Mouse (Mus musculus): ENCODE results near the gene Ssxb2. TPM values are rescaled to one million over a fixed set of nuclear protein-coding genes. Genes with fewer than 3 reads are reported as not detected.

The Ssxb2 gene
- not detected in 2 replicates for polyA plus RNA-seq (2012)

DNA sequence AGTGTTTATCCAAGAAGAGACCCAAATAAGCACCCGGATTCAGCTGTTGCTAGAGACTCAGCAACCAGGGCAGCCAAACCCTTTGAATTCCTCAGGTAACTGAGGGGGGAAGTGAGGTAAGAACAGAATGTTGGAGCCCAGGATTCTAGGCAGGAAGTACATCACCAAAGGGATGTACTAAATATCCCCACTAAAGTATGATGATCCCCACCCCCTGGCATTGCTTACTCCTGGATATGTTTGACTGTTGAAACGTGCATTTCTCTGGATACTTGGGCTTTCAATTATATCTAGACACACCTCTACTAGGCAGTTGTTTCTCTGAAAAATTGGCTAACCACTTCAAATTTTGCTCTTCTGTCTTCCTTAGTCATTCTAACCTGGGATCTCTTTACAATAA is at the start of gene Ssxb2:
TSS of gene Ssxb2 (minus strand) at position 101 of the 400 bp plus-strand sequence.

DNA sequence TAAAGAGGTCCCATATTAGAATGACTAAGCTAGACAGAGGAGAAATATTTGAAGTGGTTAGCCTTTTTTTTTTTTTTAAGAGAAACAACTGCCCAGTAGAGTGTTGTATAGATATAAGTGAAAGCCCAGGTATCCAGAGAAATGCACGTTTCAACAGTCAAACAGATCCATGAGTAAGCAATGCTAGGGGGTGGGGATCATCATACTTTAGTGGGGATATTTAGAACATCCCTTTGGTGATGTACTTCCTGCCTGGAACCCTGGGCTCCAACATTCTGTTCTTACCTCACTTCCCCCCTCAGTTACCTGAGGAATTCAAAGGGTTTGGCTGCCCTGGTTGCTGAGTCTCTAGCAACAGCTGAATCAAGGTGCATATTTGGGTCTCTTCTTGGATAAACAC is 48.5 kb downstream of the Ssxb2 start, which contains the start of gene Ssxb1:
TSS of gene Ssxb1 (plus strand) at position 301 of the 400 bp plus-strand sequence.

Other genes starting within 250 kb of the Ssxb2 start
- gene Ftsj1, start 209.3 kb downstream of the Ssxb2 start, polyA plus RNA-seq (2012), result 12.8 and 13.6 TPM in 2 replicates
- 16.2 and 17.0 TPM in 2 replicates for gene Slc38a5, start 190.6 kb downstream of the Ssxb2 start, polyA plus RNA-seq (2012)
- not detected in 2 replicates for gene Ssxb10, start 134.3 kb downstream of the Ssxb2 start, polyA plus RNA-seq (2012)
- gene Ssxb9, start 94.7 kb downstream of the Ssxb2 start, polyA plus RNA-seq (2012), result not detected in 2 replicates
- not detected in 2 replicates for gene Ssxb1, start 48.4 kb downstream of the Ssxb2 start, polyA plus RNA-seq (2012)
- gene Gm14459, start 63.2 kb upstream of the Ssxb2 start, polyA plus RNA-seq (2012), result not detected in 2 replicates
- gene Ssxb6, start 86.5 kb upstream of the Ssxb2 start, polyA plus RNA-seq (2012), result not detected in 2 replicates
- gene Ssxb3, start 130.1 kb upstream of the Ssxb2 start, polyA plus RNA-seq (2012), result not detected in 2 replicates
- not detected in 2 replicates for gene Ssxb8, start 229.1 kb upstream of the Ssxb2 start, polyA plus RNA-seq (2012)